25 mouse cellular contexts compared by ENCODE assay signal in the genomic region with DNA sequence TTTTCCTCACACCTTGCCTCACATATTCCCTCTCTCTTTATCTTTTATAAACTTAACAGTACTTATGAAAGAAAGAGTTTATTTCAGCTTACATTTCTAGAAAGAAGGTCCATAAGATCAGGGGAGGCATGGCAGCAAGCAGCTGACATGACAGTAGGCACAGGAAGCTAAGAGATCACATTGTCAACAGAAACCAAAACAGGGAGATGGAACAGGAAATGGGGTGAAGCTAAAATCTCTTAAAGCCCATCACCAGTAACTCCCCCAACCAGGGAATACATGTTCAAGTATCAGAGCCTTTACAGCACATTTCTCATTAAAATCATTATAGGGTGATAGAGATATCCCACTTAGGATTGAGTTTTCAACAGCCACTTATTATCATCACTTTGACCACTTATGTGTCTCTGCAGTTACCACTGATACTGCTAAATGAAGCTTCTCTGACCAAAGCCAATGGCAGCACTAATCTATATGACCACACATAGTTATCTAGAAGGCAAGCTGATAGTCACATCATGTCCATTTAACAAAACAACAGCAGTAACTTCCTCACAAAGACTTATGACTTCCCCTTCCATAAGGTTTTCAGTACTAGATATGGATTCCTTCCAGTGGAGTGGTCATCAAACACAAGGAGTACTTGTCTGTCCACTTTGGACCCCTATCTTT. TPM values are rescaled to one million over a fixed set of nuclear protein-coding genes. Genes with fewer than 3 reads are reported as not detected.
DNase-seq lines count a peak whose midpoint lies in the region; ATAC-seq and TF ChIP-seq lines count a peak whose summit lies in the region.
"Had no signal": no experiment of that assay in that cellular context is flagged by ENCODE, and none has a peak within 500 bp of the region (broad histone marks: within the 10 kb centered on the region; RNA-seq: fewer than 3 reads in every experiment).

No protein-coding gene starts in this region.

- ATAC-seq in liver, embryonic 12.5 days: peak; percentile 56; the same call in 1 of the 2 replicates
- ATAC-seq in liver, postnatal 0 days: no peak
- ATAC-seq in G1E (ENCODE audit: extremely low read depth, insufficient number of reproducible peaks, low FRiP score, poor library complexity, severe bottlenecking): peak; percentile 15; the same call in 1 of the 2 replicates
- no peak for ATAC-seq in forebrain, postnatal 0 days
- ATAC-seq: forebrain, embryonic 14.5 days; hindbrain, embryonic 16.5 days; intestine, embryonic 15.5 days had no signal

- peaks cover 39% of the 10 kb centered on the region for H3K4me1 ChIP-seq in liver, embryonic 12.5 days
- no peaks in the 10 kb centered on the region for H3K4me1 ChIP-seq in liver, postnatal 0 days (ENCODE audit: insufficient read depth)
- peaks cover 22% of the 10 kb centered on the region for H3K4me1 ChIP-seq in G1E (ENCODE audit: insufficient read depth, low read depth, low read length)
- H3K4me1 ChIP-seq in forebrain, postnatal 0 days (ENCODE audit: insufficient read depth): no peaks in the 10 kb centered on the region
- H3K4me1 ChIP-seq in midbrain, embryonic 10.5 days: no peaks in the 10 kb centered on the region
- H3K4me1 ChIP-seq: embryonic facial prominence, embryonic 10.5 days; forebrain, embryonic 10.5 days; heart, embryonic 10.5 days; hindbrain, embryonic 12.5 days; intestine, embryonic 15.5 days had no signal

- no peak overlapping the region for H3K4me2 ChIP-seq in liver, embryonic 12.5 days
- H3K4me2 ChIP-seq in liver, postnatal 0 days (ENCODE audit: low read depth, low read length): no peak overlapping the region
- no peak overlapping the region for H3K4me2 ChIP-seq in forebrain, postnatal 0 days (ENCODE audit: low read depth)
- H3K4me2 ChIP-seq: hindbrain, embryonic 12.5 days; intestine, embryonic 15.5 days had no signal

- no peak overlapping the region for H3K9ac ChIP-seq in liver, embryonic 12.5 days
- no peak overlapping the region for H3K9ac ChIP-seq in liver, postnatal 0 days (replicated peaks)
- no peak overlapping the region for H3K9ac ChIP-seq in forebrain, postnatal 0 days
- H3K9ac ChIP-seq: hindbrain, embryonic 12.5 days; intestine, embryonic 15.5 days had no signal

- DNase-seq in liver, postnatal 0 days: no peak
- no peak for DNase-seq in G1E (ENCODE audit: low spot score)
- DNase-seq in induced T-regulatory cell, adult 2 months (ENCODE audit: low read depth): peak; percentile 9
- DNase-seq in forebrain, postnatal 0 days: no peak
- DNase-seq in midbrain, embryonic 10.5 days (ENCODE audit: low spot score): no peak
- DNase-seq in cerebellum, adult 9-11 months: no peak
- DNase-seq: adrenal gland, postnatal 10 days; B cell, adult 2 months; cerebellum, adult 11-12 months; cerebellum, adult 9-10 months; cerebellum, postnatal 36 days; gastrocnemius, postnatal 36 days; heart, adult 11 months; heart, postnatal 10 days; heart, postnatal 4 days had no signal

- H3K4me3 ChIP-seq in liver, embryonic 12.5 days: no peak overlapping the region
- no peak overlapping the region for H3K4me3 ChIP-seq in liver, postnatal 0 days (ENCODE audit: low read depth, low read length)
- H3K4me3 ChIP-seq in G1E (ENCODE audit: low read depth, low read length): no peak overlapping the region
- H3K4me3 ChIP-seq in forebrain, postnatal 0 days (ENCODE audit: low read depth, low read length): no peak overlapping the region
- no peak overlapping the region for H3K4me3 ChIP-seq in midbrain, embryonic 10.5 days
- H3K4me3 ChIP-seq: embryonic facial prominence, embryonic 10.5 days; erythroblast, embryonic 14.5 days; forebrain, embryonic 10.5 days; heart, embryonic 10.5 days; hindbrain, embryonic 12.5 days; intestine, embryonic 15.5 days had no signal

- no peaks in the 10 kb centered on the region for H3K9me3 ChIP-seq in liver, embryonic 12.5 days (replicated peaks)
- no peaks in the 10 kb centered on the region for H3K9me3 ChIP-seq in liver, postnatal 0 days (ENCODE audit: low read length)
- no peaks in the 10 kb centered on the region for H3K9me3 ChIP-seq in G1E (replicated peaks)
- no peaks in the 10 kb centered on the region for H3K9me3 ChIP-seq in forebrain, postnatal 0 days (ENCODE audit: low read length)
- H3K9me3 ChIP-seq in midbrain, embryonic 10.5 days (replicated peaks): no peaks in the 10 kb centered on the region
- H3K9me3 ChIP-seq: embryonic facial prominence, embryonic 10.5 days; forebrain, embryonic 10.5 days; heart, embryonic 10.5 days; hindbrain, embryonic 12.5 days; intestine, embryonic 15.5 days had no signal

- H3K36me3 ChIP-seq in liver, embryonic 12.5 days: no peaks in the 10 kb centered on the region
- no peaks in the 10 kb centered on the region for H3K36me3 ChIP-seq in liver, postnatal 0 days (replicated peaks; ENCODE audit: insufficient read depth, low read length)
- H3K36me3 ChIP-seq in G1E (replicated peaks): no peaks in the 10 kb centered on the region
- no peaks in the 10 kb centered on the region for H3K36me3 ChIP-seq in forebrain, postnatal 0 days (ENCODE audit: insufficient read depth)
- no peaks in the 10 kb centered on the region for H3K36me3 ChIP-seq in midbrain, embryonic 10.5 days
- H3K36me3 ChIP-seq: embryonic facial prominence, embryonic 10.5 days; forebrain, embryonic 10.5 days; heart, embryonic 10.5 days; hindbrain, embryonic 12.5 days; intestine, embryonic 15.5 days had no signal

- no peak for TF ChIP-seq EP300 in liver, postnatal 0 days (IDR thresholded peaks at IDR 0.05; ENCODE audit: low read depth)

- no peak for TF ChIP-seq CTCF in liver, postnatal 0 days (IDR thresholded peaks at IDR 0.05; ENCODE audit: low read depth)
- TF ChIP-seq CTCF in G1E (IDR thresholded peaks at IDR 0.05; ENCODE audit: low read depth, low read length): no peak
- TF ChIP-seq CTCF in forebrain, postnatal 0 days (IDR thresholded peaks at IDR 0.05; ENCODE audit: low read depth): no peak

- no peak overlapping the region for H3K27ac ChIP-seq in liver, embryonic 12.5 days
- H3K27ac ChIP-seq in liver, postnatal 0 days (ENCODE audit: low read depth): no peak overlapping the region
- H3K27ac ChIP-seq in forebrain, postnatal 0 days (ENCODE audit: low read depth, low read length): no peak overlapping the region
- no peak overlapping the region for H3K27ac ChIP-seq in midbrain, embryonic 10.5 days (replicated peaks)
- H3K27ac ChIP-seq: embryonic facial prominence, embryonic 10.5 days; forebrain, embryonic 10.5 days; heart, embryonic 10.5 days; hindbrain, embryonic 12.5 days; intestine, embryonic 15.5 days had no signal

- H3K27me3 ChIP-seq in liver, embryonic 12.5 days (replicated peaks): no peaks in the 10 kb centered on the region
- no peaks in the 10 kb centered on the region for H3K27me3 ChIP-seq in liver, postnatal 0 days (ENCODE audit: insufficient read depth, low read length)
- no peaks in the 10 kb centered on the region for H3K27me3 ChIP-seq in G1E (ENCODE audit: insufficient read depth, low read length)
- no peaks in the 10 kb centered on the region for H3K27me3 ChIP-seq in forebrain, postnatal 0 days (ENCODE audit: insufficient read depth, low read length)
- no peaks in the 10 kb centered on the region for H3K27me3 ChIP-seq in midbrain, embryonic 10.5 days (ENCODE audit: low read depth, poor library complexity, severe bottlenecking)
- H3K27me3 ChIP-seq: CH12.LX; hindbrain, embryonic 12.5 days; intestine, embryonic 15.5 days had no signal

RNA-seq across cellular contexts. Expression of a gene that starts 20.7 kb away (rescaled TPM):
- polyA plus RNA-seq in liver, embryonic 12.5 days (2016; fragmentation: Nextera tagmentation; extraction: Ambion mirVana): 125 and 126 TPM in 2 replicates
- polyA plus RNA-seq in liver, postnatal 0 days (2015; fragmentation: Nextera tagmentation; extraction: Ambion mirVana): 160 and 165 TPM in 2 replicates
- total RNA-seq in G1E (2014; fragmentation: Nextera tagmentation): 134 and 164 TPM in 2 replicates
- 97.1 and 106 TPM in 2 replicates for total RNA-seq in G1E (2017)
- polyA plus RNA-seq in G1E (2012): 21.1 and 23.1 TPM in 2 replicates
- 108 and 109 TPM in 2 replicates for total RNA-seq in forebrain, postnatal 0 days (2014; rRNA removed)
- 137 and 152 TPM in 2 replicates for polyA plus RNA-seq in forebrain, postnatal 0 days (2015; fragmentation: Nextera tagmentation; extraction: Ambion mirVana)
- polyA plus RNA-seq in midbrain, embryonic 10.5 days (2016; fragmentation: Nextera tagmentation; extraction: Ambion mirVana): 162 and 185 TPM in 2 replicates

Comparison
In these comparisons a context has a peak if more than half of its experiments do, and no peak if none do; other contexts are left out.
1. ATAC-seq: peak in liver, embryonic 12.5 days (single experiment) and G1E (single experiment); none in liver, postnatal 0 days (single experiment) and forebrain, postnatal 0 days (single experiment).